Mouse (Mus musculus) cortical plate, adult 2 months (tissue): ENCODE data around the gene Sv2a.

Experiments
- CTCF ChIP-seq: fragments of 200-500 bp; IDR thresholded peaks from 2 replicates; pipeline ENCODE4 v1.5.1; 2011; ENCODE audit warnings: mild to moderate bottlenecking, control low read depth, low read length; ENCODE audit not compliant: insufficient read depth; ENCODE audit errors: extremely low read depth
- POLR2A ChIP-seq: fragments of 200-500 bp; IDR thresholded peaks from 2 replicates; pipeline ENCODE4 v1.6.1; 2011; ENCODE audit warnings: mild to moderate bottlenecking, low read length, control low read depth; ENCODE audit not compliant: insufficient read depth; ENCODE audit errors: extremely low read depth

GRCm38 (mm10) chr3:96240799-96241197 lies 59.8 kb downstream of the Sv2a start:
- TF ChIP-seq CTCF: no peak
- TF ChIP-seq POLR2A: no peak
